Mouse (Mus musculus): Measurements from ENCODE around the gene Trim72.

DNA sequence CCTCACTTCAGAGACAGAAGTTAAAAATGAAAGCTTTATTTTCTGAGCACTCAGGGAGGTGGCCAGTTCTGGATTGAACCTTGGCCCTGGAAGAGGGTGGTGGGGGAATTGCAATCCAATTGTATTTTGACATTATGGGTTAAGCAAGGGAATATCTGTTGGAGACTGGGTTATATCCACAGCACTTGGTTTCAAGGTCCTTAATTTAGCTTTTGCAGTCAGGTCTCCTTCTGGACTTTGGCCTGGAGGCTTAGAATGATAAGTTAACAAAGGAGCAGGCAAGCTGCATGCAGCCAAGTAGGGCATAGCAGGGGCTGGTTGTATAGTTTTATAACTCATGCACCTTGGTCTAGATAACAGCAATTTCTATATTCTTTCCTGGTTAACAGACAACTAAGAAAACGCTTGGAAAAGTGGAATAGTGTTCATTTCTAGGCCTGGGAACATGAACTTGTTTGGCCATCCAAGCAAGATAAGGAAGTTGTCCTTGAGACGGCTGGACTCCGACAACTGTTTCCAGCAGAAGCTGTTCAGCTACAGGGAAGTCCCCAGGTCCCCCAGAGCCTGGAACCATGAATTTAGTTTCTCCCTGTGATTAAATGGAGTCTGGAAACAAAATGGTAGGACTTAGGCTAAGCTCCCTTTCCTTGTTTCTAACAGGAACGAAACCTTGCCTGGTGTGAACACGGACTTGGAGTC is 28.7 kb downstream of the Trim72 start:
- no peak for TF ChIP-seq ZNF384 (IDR thresholded peaks at IDR 0.05; ENCODE audit: low read depth, low read length)
- TF ChIP-seq CHD2 (IDR thresholded peaks at IDR 0.05; ENCODE audit: low read depth, low read length), result no peak
